Mouse (Mus musculus) cerebellum, adult 9-10 months (tissue): Measurements from ENCODE around the gene Dpm3.
A peak's percentile ranks its signal among the peaks of the same experiment; 100 is the strongest.

Experiments
- DNase-seq: peaks from one replicate; pipeline ENCODE4 v3.0.0; 2022

The Dpm3 gene

DNA sequence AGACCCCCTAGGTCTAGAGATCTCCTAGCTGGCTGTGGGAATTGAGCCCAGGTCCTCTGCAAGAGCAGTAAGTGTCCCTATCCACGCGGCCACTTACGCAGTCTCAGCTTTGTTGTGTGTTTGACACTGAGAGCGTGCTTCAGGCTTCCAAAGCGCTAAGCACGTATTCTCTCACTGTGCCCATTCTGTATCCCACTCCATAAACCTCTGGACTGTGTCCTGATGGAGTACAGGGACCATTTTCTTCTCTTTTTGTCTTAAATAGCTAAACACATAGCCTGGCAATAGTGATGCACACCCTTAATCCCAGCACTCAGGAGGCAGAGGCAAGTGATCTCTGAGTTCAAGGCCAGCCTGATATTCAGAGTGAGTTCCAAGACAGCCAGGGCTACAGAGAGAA lies 39.8 kb downstream of the Dpm3 start:
- no peak for DNase-seq

DNA sequence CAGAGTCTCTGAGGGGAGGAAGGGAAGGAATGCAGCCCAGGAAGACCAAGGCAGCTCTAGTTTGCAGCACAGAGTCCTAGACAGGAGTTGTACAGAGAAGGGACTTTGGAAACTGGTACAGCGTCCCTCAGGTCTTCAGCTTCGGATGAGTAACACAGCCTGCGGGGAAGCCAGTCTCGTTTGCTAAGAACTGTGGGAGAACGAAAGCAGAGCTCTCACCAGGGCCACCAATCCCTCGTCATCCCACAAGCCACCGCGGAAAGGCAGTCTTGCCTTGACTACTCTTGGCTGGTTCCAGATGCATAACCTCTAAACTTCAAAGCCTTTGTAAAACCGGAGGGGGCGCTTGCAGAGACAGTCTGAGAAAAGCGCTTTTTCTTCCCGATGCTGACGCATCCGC lies 40.3 kb downstream of the Dpm3 start:
- no peak for DNase-seq

DNA sequence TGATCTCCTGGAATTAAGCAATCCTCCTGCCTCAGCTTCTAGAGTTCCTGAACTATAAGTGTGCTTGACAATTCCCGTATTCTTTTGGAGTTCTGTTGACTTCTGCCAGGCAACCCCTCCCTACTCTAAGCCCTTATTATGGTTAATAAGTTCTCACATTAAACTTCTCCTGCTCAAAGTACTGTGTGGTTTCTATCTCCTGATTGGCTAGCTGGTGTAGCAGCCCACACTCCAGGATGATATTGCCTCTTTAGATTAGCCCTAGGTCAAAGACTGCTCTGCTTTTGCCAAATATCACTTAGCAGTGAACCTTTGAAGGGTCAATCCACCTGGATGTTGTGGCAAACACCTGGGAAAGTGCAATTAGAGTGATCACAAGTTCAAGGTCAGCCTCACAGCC lies 40.9 kb downstream of the Dpm3 start:
- no peak for DNase-seq

DNA sequence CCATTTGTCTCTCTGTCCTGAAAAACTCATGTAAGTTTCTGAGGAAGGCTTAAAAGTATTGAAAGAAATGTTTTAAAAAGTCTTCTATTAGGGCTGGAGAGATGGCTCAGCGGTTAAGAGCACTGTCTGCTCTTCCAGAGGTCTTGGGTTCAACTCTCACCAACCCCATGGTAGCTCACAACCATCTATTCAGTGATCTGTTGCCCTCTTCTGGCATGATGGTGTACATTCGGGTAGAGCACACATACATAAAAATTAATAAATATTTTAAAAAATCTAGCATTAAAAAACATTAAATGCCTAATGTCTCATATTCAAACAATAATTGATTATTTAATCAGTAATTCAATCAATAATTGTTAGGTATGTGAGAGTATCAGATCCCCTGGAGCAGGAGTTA lies 41.4 kb downstream of the Dpm3 start:
- no peak for DNase-seq

DNA sequence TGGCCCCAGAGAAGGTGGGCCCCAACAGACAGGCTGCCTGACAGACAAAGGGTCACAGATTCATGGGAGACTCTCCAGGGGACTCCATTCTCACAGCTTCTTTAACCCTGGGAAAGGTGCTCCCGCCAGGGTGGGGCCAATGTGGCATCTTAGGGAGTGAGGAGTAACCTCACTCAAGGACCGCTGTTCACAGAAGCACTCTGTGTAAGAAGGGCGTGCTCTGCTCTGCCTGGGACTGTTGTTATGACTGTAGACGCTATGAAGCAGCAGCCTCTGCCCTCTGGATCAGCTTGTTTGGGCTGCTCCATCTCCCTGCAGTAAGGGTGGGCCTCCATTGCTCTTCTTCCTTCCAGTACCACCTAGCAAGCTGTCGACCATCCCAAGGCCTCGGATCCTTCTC lies 45.3 kb downstream of the Dpm3 start:
- no peak for DNase-seq

DNA sequence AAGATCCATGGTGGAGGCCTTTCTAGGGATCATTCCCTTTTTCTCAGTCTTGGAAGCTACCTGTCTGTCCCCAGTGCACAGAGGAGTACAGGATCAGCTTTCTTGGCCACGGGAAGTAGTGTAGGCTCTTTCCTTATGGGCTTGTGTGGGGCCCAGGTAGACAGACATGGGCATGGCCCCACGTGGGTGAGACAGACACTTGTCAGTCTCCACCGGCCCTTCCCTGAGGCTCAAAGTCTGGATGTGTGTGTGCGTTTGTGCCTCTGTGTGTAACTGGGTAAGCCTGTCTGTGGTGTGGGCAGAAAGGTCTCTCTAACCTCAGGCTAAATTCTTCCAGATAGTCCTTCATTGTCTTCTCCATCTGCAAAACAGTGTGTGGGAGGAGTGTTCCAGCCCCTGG lies 45.9 kb downstream of the Dpm3 start:
- DNase-seq = no peak

DNA sequence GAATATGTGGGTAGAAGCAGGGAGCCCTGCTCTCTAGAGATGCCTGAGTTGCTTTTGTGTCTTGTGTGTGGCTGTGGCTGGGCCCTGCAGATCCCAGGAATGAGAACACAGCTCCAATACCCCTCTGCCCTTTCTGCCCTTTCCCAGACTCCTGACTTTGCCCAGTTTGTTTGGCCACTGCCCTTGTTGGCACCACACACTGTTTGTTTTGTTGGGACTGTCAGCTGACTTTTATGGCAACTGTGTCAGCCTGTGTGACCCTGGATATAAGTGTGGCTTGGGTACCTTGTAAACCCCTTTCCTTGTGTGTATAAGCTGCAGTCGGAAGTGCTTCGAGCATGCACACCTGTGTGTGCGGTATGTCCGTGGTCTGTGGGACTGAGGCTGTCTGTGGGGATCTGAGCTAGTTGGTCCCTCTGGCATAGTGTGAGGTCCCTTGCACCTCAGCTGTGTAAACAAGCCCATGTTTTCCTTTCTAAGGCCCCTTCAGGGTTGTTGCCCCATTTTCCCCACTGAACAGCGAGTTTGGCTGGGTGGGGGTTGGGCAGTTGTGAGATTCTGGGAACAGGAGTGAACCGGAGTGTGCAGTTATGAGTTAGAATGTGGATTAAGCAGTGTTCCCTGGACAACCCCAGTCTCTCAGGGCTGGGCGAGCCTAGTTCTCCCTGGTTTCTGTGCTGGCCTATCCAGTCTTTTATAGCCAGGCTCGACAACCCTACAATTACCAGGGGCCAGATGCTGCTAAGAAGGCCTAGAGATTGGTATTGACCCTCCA lies 46.6 kb downstream of the Dpm3 start:
- no peak for DNase-seq

DNA sequence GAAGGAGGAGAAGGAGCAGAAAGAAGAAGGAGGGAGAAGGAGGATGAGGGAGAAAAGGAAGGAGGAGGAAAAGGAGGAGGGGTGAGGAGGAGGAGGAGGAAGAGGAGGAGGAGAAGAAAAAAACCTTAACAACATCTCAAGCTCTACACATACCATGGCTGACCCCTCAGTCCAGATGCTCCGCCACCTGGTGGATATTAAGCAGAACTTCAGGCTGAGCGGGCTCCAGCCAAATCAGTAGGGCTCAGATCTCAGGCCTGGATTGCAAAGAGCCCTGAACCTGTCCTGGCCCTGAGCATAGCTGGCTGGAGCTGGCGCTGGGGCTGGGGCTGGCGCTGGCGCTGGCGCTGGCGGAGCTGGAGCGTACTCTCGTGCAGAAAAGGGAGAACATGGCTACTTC lies 48.9 kb downstream of the Dpm3 start:
- DNase-seq = peak; percentile 75

DNA sequence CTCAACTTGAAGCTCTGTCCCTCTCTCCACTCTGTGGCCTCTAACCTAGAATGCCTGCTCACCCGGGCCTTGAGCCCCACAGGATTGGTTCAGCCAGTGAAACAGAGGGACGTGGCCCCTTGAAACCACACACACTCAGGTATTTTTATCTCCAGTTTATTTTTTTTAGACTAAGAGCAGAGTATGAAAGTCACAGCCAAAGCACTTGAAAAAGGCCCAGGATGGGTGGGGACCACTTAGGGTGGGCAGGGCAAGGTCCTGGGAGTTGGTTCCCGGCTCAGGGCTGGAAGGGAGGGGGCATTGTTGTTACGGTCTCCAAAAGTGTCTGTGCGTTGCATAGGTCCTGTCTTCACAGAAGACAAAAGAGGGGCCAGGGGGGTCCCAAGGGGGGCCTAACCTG lies 55.2 kb downstream of the Dpm3 start:
- DNase-seq = no peak

DNA sequence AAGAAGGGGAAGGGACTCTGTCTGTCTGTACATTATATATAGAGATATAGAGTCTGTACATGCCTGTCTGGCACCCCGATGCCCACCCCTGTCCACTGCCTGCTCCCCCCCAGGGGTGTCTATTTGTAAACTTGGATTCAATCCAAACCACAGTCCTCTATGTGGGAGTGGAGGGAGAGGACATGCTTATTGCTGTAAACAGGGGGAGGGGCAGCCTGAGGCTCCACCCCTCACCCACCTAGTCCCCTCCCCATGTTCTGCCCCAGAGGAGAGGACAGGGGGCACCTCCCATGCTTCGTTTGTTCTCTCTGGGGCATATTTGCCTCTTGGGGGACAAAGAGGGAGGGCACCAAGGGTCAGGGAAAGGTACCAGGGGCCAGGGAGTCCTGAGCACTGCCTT lies 55.6 kb downstream of the Dpm3 start:
- DNase-seq = no peak

DNA sequence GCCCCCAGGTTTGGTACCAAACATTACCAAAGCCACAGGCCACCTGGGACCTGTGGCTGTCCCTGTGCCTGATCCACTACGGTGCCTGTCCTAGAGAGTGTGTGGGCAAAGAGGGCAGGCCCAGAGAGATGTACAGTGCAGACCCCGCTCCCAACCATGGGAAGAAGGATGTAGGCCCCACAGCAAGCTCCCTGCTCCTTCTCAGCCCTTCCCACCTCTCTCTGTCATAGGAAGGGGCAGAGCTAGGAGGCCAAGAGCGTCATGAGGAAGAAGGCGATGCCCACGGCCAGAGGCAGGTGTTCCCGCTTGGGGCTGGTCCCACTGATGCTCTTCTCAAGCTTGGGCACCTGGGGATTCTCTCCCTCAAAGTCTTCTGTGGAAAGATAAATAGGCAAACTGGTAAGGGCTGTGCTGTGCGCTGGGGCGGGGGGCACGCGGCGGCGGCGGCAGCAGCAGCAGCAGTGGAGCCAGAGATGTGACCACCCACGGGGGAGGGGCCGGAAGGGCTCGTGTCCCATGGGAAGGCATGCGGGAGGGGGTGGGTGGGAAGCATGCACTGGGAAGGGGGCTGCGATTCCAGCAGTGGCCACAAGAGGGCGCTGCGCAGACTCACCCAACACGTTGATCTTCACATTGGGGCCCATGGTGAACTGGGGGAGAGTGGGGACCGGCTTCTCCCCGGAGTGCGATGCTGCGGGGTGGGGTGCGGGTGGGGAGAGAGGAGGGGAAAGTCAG lies 56.2 kb downstream of the Dpm3 start:
- DNase-seq = peak; percentile 70

DNA sequence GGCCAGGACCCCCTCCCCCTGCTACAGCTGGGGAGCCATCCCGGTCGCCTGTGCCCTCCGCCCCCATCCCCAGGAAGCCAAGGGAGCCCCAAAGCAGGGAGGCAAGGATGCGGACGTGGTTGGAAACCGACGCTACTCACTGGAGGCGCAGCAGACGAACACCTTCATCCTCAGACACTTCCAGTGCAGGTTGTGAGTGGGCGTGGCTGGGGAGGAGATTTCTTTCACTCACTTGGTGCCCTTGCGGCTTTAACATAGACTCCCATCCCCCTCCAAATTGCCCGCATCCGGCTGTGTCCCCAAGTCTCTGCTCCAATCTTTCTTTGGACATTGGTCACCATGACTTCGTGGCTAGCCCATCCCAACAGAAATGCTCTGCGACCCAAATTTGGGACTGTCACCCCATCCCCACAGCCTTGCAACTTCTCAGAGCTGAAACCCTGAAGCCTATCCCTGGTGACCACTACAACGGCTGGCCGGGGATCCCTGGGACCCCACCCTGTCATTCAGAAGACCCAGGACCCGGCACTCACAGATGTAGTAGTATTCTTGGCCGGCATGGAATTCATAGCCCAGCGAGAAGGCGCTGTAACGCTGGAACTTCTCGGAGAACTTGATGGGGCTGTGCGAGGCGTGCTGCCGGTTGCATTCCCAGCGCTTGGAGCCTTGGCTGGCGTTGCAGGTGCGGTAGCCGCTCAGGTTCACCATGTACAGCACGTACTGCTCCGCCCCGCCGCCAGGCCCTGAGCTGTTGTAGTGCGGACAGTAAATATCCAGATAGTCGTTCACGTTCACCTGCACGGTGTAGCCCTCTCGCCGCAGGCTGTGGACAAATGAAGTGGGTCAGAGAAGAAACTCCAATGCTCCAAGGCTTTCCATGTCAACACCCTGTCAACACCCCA lies 57.0 kb downstream of the Dpm3 start:
- no peak for DNase-seq
